Mouse (Mus musculus): ENCODE measurements at regions not wholly inside any gene's neighbourhood (a gene's known extent, or its start where the extent isn't known, plus 50 kb on each side); places are given as distances from the start of the nearest gene placed in this dataset.

- TF ChIP-seq POLR2A (IDR thresholded peaks at IDR 0.05; ENCODE audit: extremely low read depth, insufficient read depth, low read length), result no peak
- no peak for TF ChIP-seq CTCF (IDR thresholded peaks at IDR 0.05; ENCODE audit: low read depth, low read length)
Observed at GRCm38 (mm10) chr5:54212038-54212589, 213.8 kb downstream of the Stim2 start.
